Mouse (Mus musculus) adrenal gland, postnatal 4 days (tissue): ENCODE measurements around the gene Gpr107. TPM values are rescaled to one million over a fixed set of nuclear protein-coding genes. Genes with fewer than 3 reads are reported as not detected.

Source experiments
- DNase-seq, 2 experiments: peaks; one replicate each; pipeline ENCODE4 v3.0.0; 2021 to 2022; ENCODE audit warnings: low spot score in 2 of 2, mixed read lengths in 2 of 2
- total RNA-seq, 2 experiments: library from RNA; stranded (reverse); gene quantifications; 2 replicates each; pipeline ENCODE4 v1.2.3; 2021

Gpr107 gene
- total RNA-seq, 2 experiments from 2014 or later: 62.8 to 68.3 TPM

DNA sequence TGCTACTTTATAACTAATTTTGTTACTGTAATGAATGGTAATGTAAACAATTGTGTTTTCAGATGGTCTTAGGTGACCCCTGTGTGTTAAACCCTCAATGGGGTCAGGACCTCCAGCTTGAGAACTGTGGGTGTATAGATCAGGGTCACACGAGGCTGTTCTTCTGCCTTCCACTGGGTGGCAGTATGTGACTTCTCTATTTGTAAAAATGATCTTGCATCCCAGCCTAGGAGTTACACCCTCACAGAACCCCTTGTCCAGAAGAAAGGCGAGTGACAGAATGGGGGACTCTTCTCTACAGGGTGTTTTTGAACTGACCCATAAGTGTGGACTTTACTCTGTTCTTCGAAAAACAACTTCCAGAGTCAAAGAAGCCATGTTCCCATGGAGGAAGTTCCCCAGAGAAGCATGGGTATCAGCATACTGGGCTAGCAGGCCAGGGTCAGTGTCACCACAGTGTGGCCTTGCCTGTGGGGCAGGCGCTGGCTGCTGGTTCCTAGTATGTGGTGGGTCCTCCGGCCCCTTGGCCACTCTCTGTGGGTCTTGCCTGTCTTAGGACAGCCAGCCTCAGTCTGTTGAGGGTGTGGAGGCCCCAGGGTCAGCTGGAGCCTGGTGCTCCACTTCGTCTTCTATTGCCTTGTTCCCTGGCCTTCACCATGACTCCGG, 42.4 kb downstream of the Gpr107 start:
- no peak for DNase-seq

DNA sequence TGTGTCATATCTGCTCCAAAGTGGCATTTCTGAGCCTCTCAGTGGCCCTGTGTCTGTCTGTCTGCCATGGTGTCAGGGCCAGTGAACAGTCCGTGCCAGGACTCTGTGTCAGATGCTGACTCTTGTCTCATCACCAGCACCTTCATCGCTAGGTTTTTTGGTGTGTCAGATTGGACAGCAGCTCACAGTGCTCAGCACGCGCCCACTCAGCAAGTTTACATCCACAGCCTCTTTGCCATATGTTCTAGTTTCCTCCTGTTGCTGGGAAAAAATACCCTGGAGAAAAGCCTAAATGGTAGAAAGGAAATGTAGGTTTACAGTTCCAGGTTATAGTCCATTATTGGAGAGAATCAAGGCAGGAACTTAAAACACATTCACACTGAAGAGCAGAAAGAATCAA, 46.5 kb downstream of the Gpr107 start:
- DNase-seq: no peak

DNA sequence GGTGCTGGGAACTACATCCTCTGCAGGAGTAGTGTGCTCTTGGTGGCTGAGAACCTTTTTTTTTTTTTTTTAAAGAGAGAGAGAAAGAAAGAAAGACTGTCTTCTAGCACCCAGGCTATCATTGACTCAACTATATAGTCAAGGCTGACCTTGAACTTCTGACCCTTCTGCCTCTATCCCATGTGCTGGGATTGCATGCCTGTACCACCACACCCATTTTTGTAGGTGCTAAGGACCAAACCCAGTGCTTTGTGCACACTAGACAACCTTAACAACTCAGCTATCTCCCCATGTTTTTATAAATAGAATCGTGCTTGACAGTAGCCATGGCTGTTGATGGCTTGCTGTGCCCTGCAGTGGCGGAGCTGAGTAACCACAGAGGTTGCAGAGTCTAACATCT, 47.9 kb downstream of the Gpr107 start:
- DNase-seq: no peak

DNA sequence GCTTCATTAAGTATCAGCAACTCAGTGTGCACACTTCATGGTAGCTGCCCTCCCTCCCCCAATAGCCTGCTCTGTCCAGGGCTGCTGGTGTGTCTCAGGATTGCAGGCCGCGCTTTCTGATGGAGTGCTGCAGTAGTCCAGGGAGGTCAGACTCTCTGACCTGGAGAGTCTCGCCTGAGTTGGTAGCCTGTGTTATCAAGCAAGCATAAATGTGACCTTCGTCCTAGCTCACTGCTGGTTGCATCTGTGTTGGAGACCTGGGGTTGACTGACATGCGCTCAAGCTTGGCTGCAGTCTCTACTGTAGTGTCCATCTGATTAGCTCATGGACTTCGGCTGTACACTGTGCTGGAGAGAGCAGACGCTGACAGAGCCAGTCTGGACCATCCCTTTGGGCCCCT, 49.7 kb downstream of the Gpr107 start:
- no peak for DNase-seq

DNA sequence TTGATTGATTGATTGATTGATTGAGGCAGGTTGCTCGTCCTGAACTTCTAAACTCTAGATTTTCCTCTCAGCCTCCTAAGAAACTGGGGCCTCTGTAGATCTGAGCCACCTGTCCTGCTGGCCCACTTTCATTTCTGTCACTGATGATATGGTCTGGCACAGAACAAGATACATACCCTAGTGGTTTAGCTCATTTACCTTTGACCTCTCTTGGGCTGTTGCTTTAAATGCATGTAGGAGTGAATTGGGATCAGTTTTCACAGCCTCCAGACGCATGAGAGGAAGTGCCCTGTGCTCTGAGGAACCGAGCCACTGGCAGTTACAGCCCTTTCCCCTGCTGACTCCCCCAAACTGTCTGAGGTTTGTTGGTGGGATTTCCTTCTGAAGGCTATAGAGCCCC, 50.2 kb downstream of the Gpr107 start:
- DNase-seq: no peak

DNA sequence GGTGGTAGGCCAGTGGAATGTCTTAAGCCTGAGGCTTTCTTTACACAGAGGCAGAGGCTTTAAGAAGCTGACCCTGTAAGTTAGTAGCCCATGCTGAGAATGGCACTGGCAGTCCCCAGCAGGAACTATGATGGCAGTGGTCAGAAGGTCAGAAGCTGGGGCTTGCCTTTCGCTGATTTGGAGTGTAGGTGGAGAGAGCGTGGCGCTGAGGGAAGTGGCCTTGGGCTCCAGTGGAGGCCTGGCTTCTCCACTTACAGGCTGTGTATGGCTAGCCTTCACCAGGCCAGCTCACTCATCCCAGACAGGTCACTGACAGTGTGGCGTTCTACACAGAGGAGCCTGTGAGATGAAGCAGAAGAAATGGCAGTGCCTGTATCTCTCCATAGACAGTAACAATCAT, 50.8 kb downstream of the Gpr107 start:
- DNase-seq: no peak

DNA sequence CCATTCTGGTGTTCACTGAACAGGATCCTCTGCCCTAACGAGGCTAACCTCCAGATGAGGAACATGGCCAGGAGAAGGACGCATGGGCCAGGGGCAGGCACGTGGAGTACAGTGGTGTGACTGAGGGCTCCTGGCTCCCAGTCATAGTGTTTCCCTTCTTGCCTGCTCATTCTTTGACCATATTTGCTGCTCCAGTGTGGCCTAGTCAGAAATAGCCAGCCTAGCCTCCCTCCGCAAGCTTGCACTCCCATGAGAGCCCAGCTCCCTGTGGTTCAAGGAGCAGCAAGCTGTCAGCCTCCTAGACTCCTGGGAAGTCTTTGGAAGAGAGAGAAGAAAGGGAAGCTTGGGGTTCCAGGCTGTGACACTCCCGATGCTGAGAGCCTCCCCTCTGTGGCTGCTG, 52.6 kb downstream of the Gpr107 start:
- no peak for DNase-seq

DNA sequence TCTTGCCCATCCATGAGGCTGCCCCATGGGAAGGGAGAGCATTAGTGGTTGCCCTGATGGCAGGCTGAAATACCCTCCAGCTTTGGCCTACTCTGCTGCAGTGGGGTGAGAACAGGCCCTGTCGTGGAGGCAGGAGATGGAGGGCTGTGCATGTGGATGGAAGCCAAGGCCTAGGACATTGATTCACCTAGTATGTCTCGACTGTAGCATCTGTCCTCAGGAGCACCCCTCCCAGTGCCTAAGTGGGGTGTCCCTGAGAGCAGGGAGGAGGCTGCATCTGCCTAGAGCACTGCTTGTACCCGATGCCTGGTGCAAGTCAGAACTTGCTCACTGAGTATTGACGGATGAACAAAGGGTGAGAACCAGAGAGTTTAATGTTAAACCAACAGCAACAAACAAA, 54.1 kb downstream of the Gpr107 start:
- DNase-seq: no peak

DNA sequence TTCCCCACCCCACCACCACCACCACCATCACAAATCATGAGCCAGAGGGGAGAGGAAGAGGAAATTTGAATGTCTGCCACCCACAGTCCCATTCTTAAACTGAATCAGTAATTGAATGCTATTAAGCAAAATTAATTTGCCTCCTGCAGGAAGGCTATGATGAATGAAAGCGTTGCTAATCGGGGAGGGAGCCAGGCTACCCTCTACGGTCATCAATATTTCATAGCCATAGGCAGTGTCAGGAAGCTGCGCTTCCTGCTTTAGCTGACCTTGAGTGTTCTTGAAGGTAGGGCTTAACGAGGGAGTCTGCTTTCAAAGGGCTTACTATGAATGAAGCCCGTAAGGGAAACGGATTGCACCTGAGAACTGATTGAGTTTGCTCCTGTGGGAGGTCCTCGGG, 54.8 kb downstream of the Gpr107 start:
- DNase-seq: no peak

DNA sequence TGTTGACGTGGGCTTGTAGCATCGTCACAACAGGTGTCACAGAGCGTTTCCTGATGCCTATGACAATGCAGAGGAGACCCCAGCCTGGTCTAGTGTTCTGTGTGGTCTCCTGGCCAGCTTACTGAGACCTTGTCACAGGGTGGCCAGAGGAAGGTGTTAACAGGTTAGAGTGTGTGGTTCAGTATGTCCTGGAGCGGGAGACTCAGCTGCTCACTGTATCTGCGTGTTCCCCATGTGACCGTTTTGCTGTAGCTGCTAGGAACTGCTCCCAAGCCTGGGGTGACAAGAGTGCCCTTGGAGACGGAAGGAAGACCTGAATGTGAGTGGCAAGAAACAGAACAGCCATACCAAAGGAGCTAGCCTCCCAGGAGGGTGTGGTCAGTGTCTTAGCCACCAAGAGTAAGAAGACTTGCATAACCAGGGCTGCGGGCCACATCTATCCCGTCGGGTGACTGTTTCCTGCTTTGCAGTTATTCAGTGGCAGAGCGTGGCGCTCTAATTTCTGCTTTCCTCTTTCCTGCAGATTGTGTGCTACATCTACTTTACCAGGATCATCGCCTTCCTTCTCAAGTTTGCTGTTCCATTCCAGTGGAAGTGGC, 56.5 kb downstream of the Gpr107 start:
- no peak for DNase-seq

DNA sequence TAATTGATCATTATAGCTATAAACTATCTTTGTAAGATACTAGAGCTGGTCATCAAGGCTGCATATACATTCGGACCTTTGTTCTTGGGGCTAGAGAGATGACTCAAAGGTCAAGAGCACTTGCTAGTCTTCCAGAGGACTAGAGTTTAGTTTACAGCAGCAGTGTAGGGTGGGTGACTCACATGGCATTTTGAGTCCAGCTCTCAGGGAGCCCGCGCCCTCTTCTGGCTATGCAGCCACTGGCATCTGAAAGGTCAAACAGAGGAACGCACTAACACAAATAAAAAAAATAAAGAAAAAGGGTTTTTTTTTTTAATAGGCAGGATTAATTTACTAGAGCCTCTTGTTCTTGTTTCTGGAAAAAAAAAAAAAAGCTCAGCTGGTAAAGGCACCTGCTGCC, 57.4 kb downstream of the Gpr107 start:
- no peak for DNase-seq

DNA sequence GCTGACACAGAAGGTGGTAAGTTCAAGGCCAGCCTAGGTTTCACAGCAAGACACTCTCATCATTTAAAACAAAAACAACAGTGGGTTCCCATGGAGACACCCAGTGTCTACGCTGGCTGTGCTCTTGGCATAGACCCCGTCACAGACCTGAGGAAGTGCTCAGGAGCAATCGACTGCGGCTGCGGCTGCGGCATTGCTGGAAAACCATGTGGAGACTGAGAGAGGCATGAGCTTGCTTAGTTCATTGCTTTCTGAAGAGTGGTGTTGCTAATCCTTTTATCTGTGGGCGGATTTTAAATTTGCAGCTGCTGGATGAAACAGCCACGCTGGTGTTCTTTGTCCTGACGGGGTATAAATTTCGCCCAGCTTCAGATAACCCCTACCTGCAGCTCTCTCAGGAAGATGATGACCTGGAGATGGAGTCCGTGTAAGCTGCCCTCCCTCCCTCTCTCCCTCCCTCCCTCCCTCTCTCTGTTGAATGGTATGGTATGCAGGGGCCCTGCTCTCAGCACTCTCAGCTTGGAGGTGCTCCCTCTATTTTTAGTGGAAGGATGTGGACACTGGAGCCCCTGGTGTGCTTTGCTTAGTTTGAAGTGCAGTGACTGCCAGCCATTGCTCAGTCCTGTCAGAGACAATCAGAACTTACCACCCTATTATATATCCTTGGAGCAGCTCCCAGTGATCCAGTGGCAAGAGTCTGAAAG, 58.2 kb downstream of the Gpr107 start:
- DNase-seq: no peak

DNA sequence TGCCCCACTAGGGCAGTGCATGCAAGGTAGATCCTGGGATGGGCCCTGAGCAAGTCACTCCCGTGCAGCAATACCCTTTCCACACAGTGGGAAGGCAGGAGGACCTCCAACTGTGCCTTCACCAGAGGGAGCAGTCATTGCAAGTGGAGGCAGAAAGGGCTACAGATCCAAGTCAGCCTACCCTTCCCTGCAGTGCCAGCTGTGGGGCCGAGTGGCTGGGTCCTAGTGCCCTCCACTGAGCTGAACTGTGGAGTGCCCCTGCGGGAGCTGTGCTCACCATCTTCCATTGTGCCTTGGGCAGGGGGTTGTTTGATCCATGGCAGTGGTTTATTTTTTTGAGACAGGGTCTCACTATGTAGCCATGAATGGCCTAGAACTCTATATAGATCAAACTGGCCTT, 59.1 kb downstream of the Gpr107 start:
- no peak for DNase-seq

DNA sequence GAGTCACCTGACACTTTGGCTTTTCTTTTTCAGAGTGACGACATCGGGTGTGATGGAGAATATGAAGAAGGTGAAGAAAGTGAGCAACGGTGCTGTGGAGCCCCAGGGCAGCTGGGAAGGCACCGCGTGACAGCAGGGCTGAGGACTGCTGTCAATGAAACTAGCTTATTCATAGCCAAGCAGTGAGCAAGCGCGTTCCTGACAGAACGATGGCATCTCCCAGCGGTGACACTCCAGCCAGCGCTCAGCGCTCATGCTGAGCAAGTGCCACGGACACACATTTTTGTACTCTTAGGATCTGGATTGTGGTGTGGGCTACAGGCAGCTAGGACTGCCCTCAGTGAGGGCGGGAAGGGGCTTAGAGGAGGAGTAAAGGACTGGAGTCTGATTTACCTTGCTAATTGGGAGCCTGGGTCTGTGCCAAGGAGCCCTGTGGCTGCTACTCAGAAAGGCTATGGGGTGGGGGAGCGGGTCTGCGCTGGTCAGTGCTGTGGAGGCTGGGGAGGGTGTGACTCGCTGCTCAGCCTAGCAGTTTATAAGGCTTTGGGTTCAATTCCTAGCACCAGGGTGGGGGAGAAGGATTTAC, 62.2 kb downstream of the Gpr107 start:
- no peak for DNase-seq

DNA sequence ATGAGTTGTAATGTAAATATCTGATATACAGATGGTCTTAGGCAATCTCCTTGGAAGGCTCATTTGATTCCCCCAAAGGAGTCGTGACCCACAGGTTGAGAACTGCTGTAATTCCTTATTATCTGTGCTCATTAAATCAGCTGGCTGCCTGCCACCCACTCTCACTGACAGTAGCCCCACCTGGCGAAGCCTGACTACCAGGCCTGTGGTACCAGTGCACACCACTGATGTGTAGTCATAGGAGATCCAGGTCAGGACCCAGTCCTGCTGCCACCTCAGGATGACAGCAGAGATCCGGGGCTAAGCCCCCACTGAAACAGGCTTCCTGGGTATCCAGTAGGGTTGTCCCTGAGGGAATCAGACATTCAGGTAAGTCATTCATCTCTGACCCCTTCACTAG, 66.5 kb downstream of the Gpr107 start:
- DNase-seq: no peak

DNA sequence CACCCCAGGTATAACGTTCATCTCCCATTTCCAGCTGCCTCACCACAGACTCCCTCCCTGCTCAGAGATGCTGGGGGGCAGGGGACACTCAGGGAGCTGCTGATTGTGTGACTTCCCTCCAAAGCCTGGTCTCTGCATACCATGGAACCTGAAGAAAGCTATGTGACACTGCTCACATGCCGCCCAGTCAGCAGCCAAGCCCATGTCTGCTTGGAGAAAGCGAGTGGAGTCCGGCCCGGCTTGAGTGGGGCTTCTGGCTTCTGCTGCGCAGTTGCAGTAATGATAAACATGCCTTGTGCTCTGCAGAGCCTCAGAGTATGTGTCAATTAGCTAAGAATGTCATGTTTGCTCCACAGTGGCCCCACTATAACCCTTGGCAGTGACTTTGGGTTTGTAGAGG, 67.4 kb downstream of the Gpr107 start:
- no peak for DNase-seq

DNA sequence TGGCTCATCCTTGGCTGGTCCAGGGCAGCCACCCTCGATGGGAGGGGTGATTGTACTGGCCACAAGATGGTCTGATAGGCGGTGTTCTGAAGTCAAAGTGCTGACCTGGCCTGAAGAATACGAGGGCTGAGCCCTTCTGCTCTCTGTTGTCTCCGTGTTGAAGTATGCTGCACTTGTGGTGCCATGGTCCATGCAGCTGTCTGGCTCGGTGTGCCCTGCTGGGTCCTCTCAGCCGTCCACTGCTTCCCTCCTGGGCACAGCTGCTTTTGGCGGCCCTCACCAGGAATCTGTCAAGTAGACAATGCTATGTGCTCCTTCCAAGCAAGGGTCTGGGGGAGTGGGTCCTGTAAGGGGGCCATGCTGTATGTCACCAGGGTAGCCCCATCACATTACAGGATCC, 68.7 kb downstream of the Gpr107 start:
- no peak for DNase-seq

DNA sequence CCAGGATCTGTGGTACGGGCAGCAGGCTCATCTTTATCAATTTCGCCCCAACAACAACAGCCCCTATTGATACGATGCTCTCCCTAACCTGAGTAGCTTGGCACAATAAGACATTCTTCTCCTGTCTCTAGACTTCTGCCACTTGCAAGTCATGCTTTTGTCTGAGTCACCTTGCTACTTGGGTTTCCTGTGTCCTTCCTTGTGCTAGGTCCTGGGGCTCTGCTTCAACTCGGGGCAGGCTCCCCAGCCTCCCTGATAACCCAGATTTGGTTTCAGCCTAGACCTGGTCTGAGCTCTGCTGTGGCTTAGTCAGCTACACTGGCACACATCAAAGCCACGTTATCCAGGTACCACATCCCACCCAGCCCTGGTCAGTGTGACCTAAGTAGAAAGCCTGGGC, 69.5 kb downstream of the Gpr107 start:
- DNase-seq: no peak

DNA sequence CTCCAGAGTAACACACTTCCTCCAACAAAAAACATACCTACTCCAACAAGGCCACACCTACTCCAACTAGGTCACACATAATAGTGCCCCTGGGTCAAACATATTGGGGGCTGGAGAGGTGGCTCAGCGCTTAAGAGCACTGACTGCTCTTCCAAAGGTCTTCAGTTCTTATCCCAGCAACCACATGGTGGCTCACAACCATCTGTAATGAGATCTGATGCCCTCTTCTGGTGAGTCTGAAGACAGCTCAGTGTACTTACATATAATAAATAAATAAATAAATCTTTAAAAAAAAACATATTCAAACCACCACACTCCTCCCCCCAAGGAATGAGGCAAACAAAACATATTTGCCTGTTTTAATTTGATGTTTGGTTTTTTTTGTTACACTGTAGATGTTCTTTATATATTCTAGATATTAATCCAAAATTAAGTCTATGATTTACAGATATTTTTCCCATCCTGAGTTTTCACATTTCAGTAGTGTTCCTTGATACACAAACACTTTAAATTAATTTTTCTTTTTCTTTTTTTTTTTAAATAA, 76.7 kb downstream of the Gpr107 start:
- DNase-seq: no peak

DNA sequence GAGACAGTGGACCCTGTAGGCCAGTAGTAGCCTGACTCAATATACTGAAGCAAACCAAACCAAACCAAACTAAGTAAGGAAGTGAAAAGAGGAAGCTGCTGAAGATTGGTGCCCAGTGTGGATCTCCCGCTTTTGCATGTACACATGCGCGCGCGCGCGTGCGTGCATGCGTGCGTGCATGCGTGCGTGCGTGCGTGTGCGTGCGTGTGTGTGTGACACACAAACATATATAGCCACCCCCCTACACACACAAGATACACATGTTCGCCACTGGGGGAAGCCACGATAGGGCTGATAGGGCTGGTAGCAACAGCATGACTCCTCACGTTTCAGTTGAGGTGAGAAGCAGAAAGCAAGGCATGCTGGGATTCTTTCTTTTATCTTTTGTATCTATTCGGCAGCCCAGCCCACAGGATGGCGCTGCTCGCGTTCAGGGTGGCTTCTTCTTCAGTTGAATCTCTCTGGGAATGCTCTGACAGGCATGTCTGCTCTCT, 87.1 kb downstream of the Gpr107 start:
- no peak for DNase-seq

DNA sequence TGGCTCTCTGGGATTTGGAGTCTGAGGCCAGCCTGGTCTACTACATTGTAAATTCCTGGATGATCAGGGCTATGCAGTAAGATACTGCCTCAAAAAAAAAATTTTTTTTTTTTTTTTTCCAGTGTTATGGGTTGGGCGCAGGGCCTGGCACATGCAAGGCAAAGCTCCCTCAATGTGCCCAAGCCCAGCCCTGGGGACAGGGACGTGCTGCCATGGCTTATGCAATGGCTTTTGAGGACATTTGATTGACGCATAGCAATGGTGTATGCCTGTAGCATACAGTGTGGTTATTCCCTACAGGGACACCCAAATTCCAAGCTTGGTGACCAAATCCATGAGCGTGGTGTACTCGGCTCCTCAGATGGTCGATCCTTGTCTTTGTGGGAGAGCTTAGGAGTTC, 87.7 kb downstream of the Gpr107 start:
- DNase-seq: no peak

DNA sequence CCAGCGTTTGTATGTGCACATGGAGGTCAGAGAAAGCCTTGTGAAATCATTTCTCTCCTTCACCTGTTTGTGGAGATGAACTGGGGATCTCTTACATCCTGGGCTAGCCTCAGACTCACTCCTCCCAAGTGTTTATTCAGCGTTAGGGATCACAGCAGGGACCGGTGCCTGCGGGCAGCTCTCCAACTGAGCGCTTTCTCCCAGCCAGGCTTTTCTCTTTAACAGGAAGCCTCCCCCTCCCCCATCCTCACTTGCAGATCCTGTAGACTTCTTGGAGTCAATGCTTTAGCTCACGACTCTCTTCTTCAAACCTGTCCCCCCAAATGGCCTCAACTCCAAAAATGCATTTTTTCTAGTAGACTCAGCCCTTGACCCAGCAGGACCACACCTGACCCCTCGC, 89.5 kb downstream of the Gpr107 start:
- no peak for DNase-seq
